Mouse (Mus musculus): ENCODE measurements around the gene Cadm1. TPM values are rescaled to one million over a fixed set of nuclear protein-coding genes. Genes with fewer than 3 reads are reported as not detected.

Cadm1 gene
- total RNA-seq, 2 experiments from 2014 or later, result 1.9 to 2.5 TPM

- DNase-seq, result no peak
These were observed 272.6 kb downstream of the Cadm1 start for GRCm38 (mm10) chr9:47802527-47802926.

GRCm38 (mm10) chr9:47803531-47804105 is 273.6 kb downstream of the Cadm1 start:
- no peak for DNase-seq

GRCm38 (mm10) chr9:47805658-47806057 is 275.7 kb downstream of the Cadm1 start:
- no peak for DNase-seq

- DNase-seq, result no peak
These were observed 295.7 kb downstream of the Cadm1 start for GRCm38 (mm10) chr9:47825668-47826067.

- no peak for DNase-seq
These were observed 298.8 kb downstream of the Cadm1 start for GRCm38 (mm10) chr9:47828762-47829161.

GRCm38 (mm10) chr9:47829204-47829603 is 299.2 kb downstream of the Cadm1 start:
- no peak for DNase-seq

- no peak for DNase-seq
These were observed 299.9 kb downstream of the Cadm1 start for GRCm38 (mm10) chr9:47829846-47830245.

GRCm38 (mm10) chr9:47831412-47831811 is 301.4 kb downstream of the Cadm1 start:
- DNase-seq, result no peak

- DNase-seq, result no peak
These were observed 308.2 kb downstream of the Cadm1 start for GRCm38 (mm10) chr9:47838170-47838569.

- DNase-seq, result no peak
These were observed 309.1 kb downstream of the Cadm1 start for GRCm38 (mm10) chr9:47838890-47839691.

GRCm38 (mm10) chr9:47839692-47840025 is 309.7 kb downstream of the Cadm1 start:
- DNase-seq, result no peak

GRCm38 (mm10) chr9:47843328-47843727 is 313.4 kb downstream of the Cadm1 start:
- no peak for DNase-seq

- DNase-seq, result no peak
These were observed 316.3 kb downstream of the Cadm1 start for GRCm38 (mm10) chr9:47846275-47846674.

- DNase-seq, result no peak
These were observed 317.0 kb downstream of the Cadm1 start for GRCm38 (mm10) chr9:47846926-47847325.

GRCm38 (mm10) chr9:47847797-47848196 is 317.8 kb downstream of the Cadm1 start:
- no peak for DNase-seq

- DNase-seq, result no peak
These were observed 318.8 kb downstream of the Cadm1 start for GRCm38 (mm10) chr9:47848745-47849144.

- peak in 1 of 2 experiments; percentile 14 for DNase-seq
These were observed 326.3 kb downstream of the Cadm1 start for GRCm38 (mm10) chr9:47856311-47856710.

- DNase-seq, result no peak
These were observed 327.3 kb downstream of the Cadm1 start for GRCm38 (mm10) chr9:47857235-47857634.

GRCm38 (mm10) chr9:47858134-47858533 is 328.2 kb downstream of the Cadm1 start:
- no peak for DNase-seq

GRCm38 (mm10) chr9:47858778-47859395 is 328.9 kb downstream of the Cadm1 start:
- no peak for DNase-seq

- DNase-seq, result no peak
These were observed 331.0 kb downstream of the Cadm1 start for GRCm38 (mm10) chr9:47860994-47861393.

GRCm38 (mm10) chr9:47861783-47862182 is 331.8 kb downstream of the Cadm1 start:
- DNase-seq, result no peak

GRCm38 (mm10) chr9:47866001-47866400 is 336.0 kb downstream of the Cadm1 start:
- DNase-seq, result no peak

GRCm38 (mm10) chr9:47867474-47867873 is 337.5 kb downstream of the Cadm1 start:
- DNase-seq, result no peak
